ENCODE assay signal across 10 mouse cellular contexts in genomic region chr6:100197102-100197501, GRCm38 (mm10).
DNase-seq lines count a peak whose midpoint lies in the region; ATAC-seq lines count a peak whose summit lies in the region.
"Had no signal": no experiment of that assay in that cellular context is flagged by ENCODE, and none has a peak within 500 bp of the region (broad histone marks: within the 10 kb centered on the region; RNA-seq: fewer than 3 reads in every experiment).

No protein-coding gene starts in this region.

- H3K36me3 ChIP-seq in heart, embryonic 13.5 days: no peaks in the 10 kb centered on the region
- H3K36me3 ChIP-seq in midbrain, embryonic 14.5 days (ENCODE audit: control insufficient read depth, insufficient read depth, low read length): no peaks in the 10 kb centered on the region
- H3K36me3 ChIP-seq in midbrain, embryonic 15.5 days (replicated peaks): no peaks in the 10 kb centered on the region
- H3K36me3 ChIP-seq in hindbrain, embryonic 12.5 days: no peaks in the 10 kb centered on the region
- no peaks in the 10 kb centered on the region for H3K36me3 ChIP-seq in liver, embryonic 11.5 days (ENCODE audit: control insufficient read depth, insufficient read depth, low read length)

- no peak overlapping the region for H3K4me3 ChIP-seq in heart, embryonic 13.5 days
- H3K4me3 ChIP-seq in midbrain, embryonic 14.5 days (replicated peaks; ENCODE audit: low read depth, low read length): no peak overlapping the region
- no peak overlapping the region for H3K4me3 ChIP-seq in midbrain, embryonic 15.5 days
- no peak overlapping the region for H3K4me3 ChIP-seq in hindbrain, embryonic 12.5 days
- H3K4me3 ChIP-seq in liver, embryonic 11.5 days (ENCODE audit: low read depth, low read length): no peak overlapping the region

- no peaks in the 10 kb centered on the region for H3K9me3 ChIP-seq in heart, embryonic 13.5 days
- H3K9me3 ChIP-seq in midbrain, embryonic 14.5 days (ENCODE audit: control insufficient read depth, low read length): no peaks in the 10 kb centered on the region
- no peaks in the 10 kb centered on the region for H3K9me3 ChIP-seq in midbrain, embryonic 15.5 days
- 0 out of 2 replicates have a peak, but pooled peaks cover under 1% of the 10 kb centered on the region for H3K9me3 ChIP-seq in hindbrain, embryonic 12.5 days (replicated peaks)
- H3K9me3 ChIP-seq in liver, embryonic 11.5 days (ENCODE audit: control insufficient read depth, low read length): no peaks in the 10 kb centered on the region

- no peak for DNase-seq in heart, postnatal 25 days (ENCODE audit: low spot score)
- peak; percentile 50 for DNase-seq in midbrain, embryonic 14.5 days
- peak; percentile 63 for DNase-seq in skeletal muscle tissue, adult 2 months (ENCODE audit: low read depth, low spot score)
- no peak for DNase-seq in liver, embryonic 11.5 days (ENCODE audit: low spot score)
- DNase-seq in thymus, postnatal 0 days (ENCODE audit: low spot score): no peak
- DNase-seq: layer of hippocampus, postnatal 36 days; thymus, adult 18-20 months had no signal

- H3K27ac ChIP-seq in heart, embryonic 13.5 days (replicated peaks): 0 out of 2 replicates have a peak overlapping the region, but pooled peaks have one; percentile 12
- no peak overlapping the region for H3K27ac ChIP-seq in midbrain, embryonic 14.5 days (replicated peaks; ENCODE audit: low read depth, low read length)
- H3K27ac ChIP-seq in midbrain, embryonic 15.5 days: no peak overlapping the region
- H3K27ac ChIP-seq in hindbrain, embryonic 12.5 days: no peak overlapping the region
- H3K27ac ChIP-seq in liver, embryonic 11.5 days (ENCODE audit: low read depth, low read length): no peak overlapping the region

- WGBS in heart, embryonic 13.5 days: 61% methylated on average over 5 of the region's 5 CpGs
- 79% methylated on average over 5 of the region's 5 CpGs for WGBS in midbrain, embryonic 14.5 days
- 73% methylated on average over 5 of the region's 5 CpGs for WGBS in midbrain, embryonic 15.5 days
- 44% methylated on average over 5 of the region's 5 CpGs for WGBS in hindbrain, embryonic 12.5 days
- 68% methylated on average over 5 of the region's 5 CpGs for WGBS in liver, embryonic 11.5 days

- intact Hi-C loops in heart, postnatal 25 days (cut with DNase I): no loop called here

- H3K4me1 ChIP-seq in heart, embryonic 13.5 days: peaks cover 64% of the 10 kb centered on the region
- peaks cover 7% of the 10 kb centered on the region; the same call in 1 of the 2 replicates for H3K4me1 ChIP-seq in midbrain, embryonic 14.5 days (ENCODE audit: control insufficient read depth, insufficient read depth, low read length)
- H3K4me1 ChIP-seq in midbrain, embryonic 15.5 days: peaks cover 7% of the 10 kb centered on the region; the same call in 1 of the 2 replicates
- H3K4me1 ChIP-seq in hindbrain, embryonic 12.5 days: peaks cover 28% of the 10 kb centered on the region
- peaks cover 16% of the 10 kb centered on the region for H3K4me1 ChIP-seq in liver, embryonic 11.5 days (replicated peaks; ENCODE audit: control insufficient read depth, insufficient read depth, low read length)

- H3K9ac ChIP-seq in heart, embryonic 13.5 days: peak overlapping the region; percentile 44
- H3K9ac ChIP-seq in midbrain, embryonic 14.5 days (replicated peaks; ENCODE audit: low read length): no peak overlapping the region
- H3K9ac ChIP-seq in midbrain, embryonic 15.5 days: no peak overlapping the region
- H3K9ac ChIP-seq in hindbrain, embryonic 12.5 days: no peak overlapping the region
- H3K9ac ChIP-seq in liver, embryonic 11.5 days (ENCODE audit: low read depth, low read length): no peak overlapping the region

- ATAC-seq in heart, embryonic 13.5 days (ENCODE audit: extremely low read depth, insufficient number of reproducible peaks, low FRiP score, low TSS enrichment): no peak
- no peak for ATAC-seq in midbrain, embryonic 14.5 days (ENCODE audit: low FRiP score, low TSS enrichment)
- ATAC-seq in midbrain, embryonic 15.5 days (replicated peaks): no peak
- ATAC-seq in hindbrain, embryonic 12.5 days (ENCODE audit: low FRiP score): 0 out of 2 replicates have a peak, but pooled peaks have one; percentile 21
- no peak for ATAC-seq in liver, embryonic 11.5 days (replicated peaks; ENCODE audit: low FRiP score)

- H3K27me3 ChIP-seq in heart, embryonic 13.5 days (replicated peaks): no peaks in the 10 kb centered on the region
- no peaks in the 10 kb centered on the region; the same call in 1 of the 2 replicates for H3K27me3 ChIP-seq in midbrain, embryonic 14.5 days (ENCODE audit: control insufficient read depth, insufficient read depth, low read length)
- H3K27me3 ChIP-seq in midbrain, embryonic 15.5 days (replicated peaks): no peaks in the 10 kb centered on the region
- peaks cover 21% of the 10 kb centered on the region for H3K27me3 ChIP-seq in hindbrain, embryonic 12.5 days
- no peaks in the 10 kb centered on the region for H3K27me3 ChIP-seq in liver, embryonic 11.5 days (replicated peaks; ENCODE audit: control insufficient read depth, insufficient read depth, low read length)

- H3K4me2 ChIP-seq in heart, embryonic 13.5 days: no peak overlapping the region
- H3K4me2 ChIP-seq in midbrain, embryonic 14.5 days (ENCODE audit: low read length): no peak overlapping the region
- H3K4me2 ChIP-seq in midbrain, embryonic 15.5 days: no peak overlapping the region
- H3K4me2 ChIP-seq in hindbrain, embryonic 12.5 days (replicated peaks): no peak overlapping the region
- no peak overlapping the region for H3K4me2 ChIP-seq in liver, embryonic 11.5 days

Comparison
In these comparisons a context has a peak if more than half of its experiments do, and no peak if none do; other contexts are left out.
1. DNase-seq: peak in midbrain, embryonic 14.5 days (single experiment) and skeletal muscle tissue, adult 2 months (single experiment); none in heart, postnatal 25 days (single experiment), liver, embryonic 11.5 days (single experiment) and thymus, postnatal 0 days (single experiment).